ENCODE assay signal across 9 mouse cellular contexts in the genomic region with DNA sequence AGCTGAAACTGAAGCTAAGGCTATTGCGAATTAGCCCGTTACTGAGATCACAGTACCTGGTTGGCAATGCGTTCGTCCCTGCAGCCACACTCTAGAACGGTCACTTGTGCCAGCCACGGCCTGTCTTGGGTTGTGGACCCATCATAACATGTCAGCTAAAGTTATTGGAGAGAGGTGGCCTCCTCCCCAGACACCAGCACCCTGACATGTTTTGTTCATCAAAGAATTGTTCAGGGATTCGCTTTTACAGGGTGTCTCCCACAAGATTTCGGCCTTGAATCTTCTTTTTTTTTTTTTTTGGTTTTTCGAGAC. TPM values are rescaled to one million over a fixed set of nuclear protein-coding genes. Genes with fewer than 3 reads are reported as not detected.
DNase-seq lines count a peak whose midpoint lies in the region; ATAC-seq and TF ChIP-seq lines count a peak whose summit lies in the region.
"Had no signal": no experiment of that assay in that cellular context is flagged by ENCODE, and none has a peak within 500 bp of the region (broad histone marks: within the 10 kb centered on the region; RNA-seq: fewer than 3 reads in every experiment).

No protein-coding gene starts in this region.

- H3K4me2 ChIP-seq in lung, embryonic 14.5 days, result peak overlapping the region; percentile 81
- peak overlapping the region; percentile 74 for H3K4me2 ChIP-seq in embryonic facial prominence, embryonic 15.5 days (replicated peaks)
- H3K4me2 ChIP-seq in intestine, postnatal 0 days (replicated peaks; ENCODE audit: low read depth), result peak overlapping the region; percentile 80
- H3K4me2 ChIP-seq in neural tube, embryonic 14.5 days (ENCODE audit: low read depth, low read length), result peak overlapping the region; percentile 71

- H3K4me1 ChIP-seq in lung, embryonic 14.5 days (ENCODE audit: insufficient read depth), result peaks cover 4% of the 10 kb centered on the region; the same call in 1 of the 2 replicates
- H3K4me1 ChIP-seq in embryonic facial prominence, embryonic 15.5 days, result peaks cover 13% of the 10 kb centered on the region
- H3K4me1 ChIP-seq in intestine, postnatal 0 days (replicated peaks; ENCODE audit: control insufficient read depth, insufficient read depth, low read length), result peaks cover 4% of the 10 kb centered on the region; the same call in 1 of the 2 replicates
- H3K4me1 ChIP-seq in neural tube, embryonic 14.5 days (ENCODE audit: control insufficient read depth, insufficient read depth, low read length), result peaks cover 7% of the 10 kb centered on the region

- 0 out of 2 replicates have a peak, but pooled peaks have one; percentile 31 for ATAC-seq in lung, embryonic 14.5 days (ENCODE audit: insufficient read depth)
- 0 out of 2 replicates have a peak, but pooled peaks have one; percentile 29 for ATAC-seq in embryonic facial prominence, embryonic 15.5 days (ENCODE audit: insufficient number of reproducible peaks, low FRiP score, low TSS enrichment, low read depth)
- no peak for ATAC-seq in intestine, postnatal 0 days
- no peak for ATAC-seq in neural tube, embryonic 14.5 days (ENCODE audit: low read depth)

- no peaks in the 10 kb centered on the region for H3K9me3 ChIP-seq in lung, embryonic 14.5 days (ENCODE audit: low read depth, low read length)
- H3K9me3 ChIP-seq in embryonic facial prominence, embryonic 15.5 days (replicated peaks), result no peaks in the 10 kb centered on the region
- no peaks in the 10 kb centered on the region for H3K9me3 ChIP-seq in intestine, postnatal 0 days (ENCODE audit: control insufficient read depth)
- H3K9me3 ChIP-seq in neural tube, embryonic 14.5 days (ENCODE audit: control insufficient read depth, low read length), result no peaks in the 10 kb centered on the region

- no peak overlapping the region for H3K27ac ChIP-seq in lung, embryonic 14.5 days (ENCODE audit: low read depth)
- H3K27ac ChIP-seq in embryonic facial prominence, embryonic 15.5 days (replicated peaks), result no peak overlapping the region
- no peak overlapping the region for H3K27ac ChIP-seq in intestine, postnatal 0 days (ENCODE audit: low read depth, low read length)
- H3K27ac ChIP-seq in neural tube, embryonic 14.5 days (ENCODE audit: low read depth, low read length), result peak overlapping the region; percentile 71

- 65% methylated on average over 9 of the region's 9 CpGs for WGBS in lung, embryonic 14.5 days
- 64% methylated on average over 9 of the region's 9 CpGs for WGBS in embryonic facial prominence, embryonic 15.5 days
- 43% methylated on average over 9 of the region's 9 CpGs for whole genome bisulfite sequencing in intestine, postnatal 0 days
- WGBS in neural tube, embryonic 14.5 days, result 65% methylated on average over 9 of the region's 9 CpGs

- DNase-seq in lung, embryonic 14.5 days, result no peak
- no peak for DNase-seq in lung, postnatal 4 days
- DNase-seq in cerebellum, adult 9-10 months, result no peak
- DNase-seq in thymus, postnatal 10 days (ENCODE audit: low spot score in 2 of 2), result no peak
- no peak for DNase-seq in gastrocnemius, postnatal 10 days

- no peak for TF ChIP-seq CTCF in lung, embryonic 14.5 days (IDR thresholded peaks at IDR 0.05; ENCODE audit: low read depth)
- no peak for TF ChIP-seq CTCF in intestine, postnatal 0 days (IDR thresholded peaks at IDR 0.05; ENCODE audit: low read depth)

- H3K9ac ChIP-seq in lung, embryonic 14.5 days, result peak overlapping the region; percentile 71
- H3K9ac ChIP-seq in embryonic facial prominence, embryonic 15.5 days, result 0 out of 2 replicates have a peak overlapping the region, but pooled peaks have one; percentile 49
- no peak overlapping the region for H3K9ac ChIP-seq in intestine, postnatal 0 days (ENCODE audit: low read depth, low read length)
- 0 out of 2 replicates have a peak overlapping the region, but pooled peaks have one; percentile 12 for H3K9ac ChIP-seq in neural tube, embryonic 14.5 days (replicated peaks; ENCODE audit: low read depth, low read length)

- no peaks in the 10 kb centered on the region for H3K27me3 ChIP-seq in lung, embryonic 14.5 days (ENCODE audit: insufficient read depth, low read length)
- H3K27me3 ChIP-seq in embryonic facial prominence, embryonic 15.5 days, result peaks cover 9% of the 10 kb centered on the region
- H3K27me3 ChIP-seq in intestine, postnatal 0 days (replicated peaks; ENCODE audit: control insufficient read depth, insufficient read depth, low read length), result no peaks in the 10 kb centered on the region
- no peaks in the 10 kb centered on the region for H3K27me3 ChIP-seq in neural tube, embryonic 14.5 days (ENCODE audit: control insufficient read depth, insufficient read depth, low read length)

- H3K4me3 ChIP-seq in lung, embryonic 14.5 days (ENCODE audit: low read depth, low read length), result peak overlapping the region; percentile 70
- peak overlapping the region; percentile 73 for H3K4me3 ChIP-seq in embryonic facial prominence, embryonic 15.5 days (replicated peaks)
- H3K4me3 ChIP-seq in intestine, postnatal 0 days (ENCODE audit: low read depth, low read length), result peak overlapping the region; percentile 69
- peak overlapping the region; percentile 66 for H3K4me3 ChIP-seq in neural tube, embryonic 14.5 days (ENCODE audit: low read depth, low read length)

- peaks cover 27% of the 10 kb centered on the region for H3K36me3 ChIP-seq in lung, embryonic 14.5 days (ENCODE audit: insufficient read depth)
- H3K36me3 ChIP-seq in embryonic facial prominence, embryonic 15.5 days, result peaks cover 27% of the 10 kb centered on the region
- H3K36me3 ChIP-seq in intestine, postnatal 0 days (ENCODE audit: control insufficient read depth, insufficient read depth), result peaks cover 12% of the 10 kb centered on the region
- peaks cover 20% of the 10 kb centered on the region; the same call in 1 of the 2 replicates for H3K36me3 ChIP-seq in neural tube, embryonic 14.5 days (ENCODE audit: control insufficient read depth, insufficient read depth, low read length)

RNA-seq across cellular contexts. Expression of a gene that starts 0.3 kb away (rescaled TPM):
- 86.5 and 89.7 TPM in 2 replicates for polyA plus RNA-seq in lung, embryonic 14.5 days (2014; fragmentation: Nextera tagmentation; extraction: Ambion mirVana)
- polyA plus RNA-seq in embryonic facial prominence, embryonic 15.5 days (2015; fragmentation: Nextera tagmentation; extraction: Ambion mirVana), result 83.2 and 90.4 TPM in 2 replicates
- 76.2 and 78.4 TPM in 2 replicates for polyA plus RNA-seq in intestine, postnatal 0 days (2015; fragmentation: Nextera tagmentation; extraction: Ambion mirVana)
- 178 and 189 TPM in 2 replicates for polyA plus RNA-seq in neural tube, embryonic 14.5 days (2014; fragmentation: Nextera tagmentation; extraction: Ambion mirVana)
- total RNA-seq in gastrocnemius, postnatal 10 days (2021), result 10 to 100 TPM; 15.8 to 17.8 TPM

RNA-seq across cellular contexts. Expression of a gene that starts 10.8 kb away (rescaled TPM):
- polyA plus RNA-seq in lung, embryonic 14.5 days (2014; fragmentation: Nextera tagmentation; extraction: Ambion mirVana), result 32.8 and 36.3 TPM in 2 replicates
- 27.2 and 29.7 TPM in 2 replicates for polyA plus RNA-seq in embryonic facial prominence, embryonic 15.5 days (2015; fragmentation: Nextera tagmentation; extraction: Ambion mirVana)
- 10.7 and 12.5 TPM in 2 replicates for polyA plus RNA-seq in intestine, postnatal 0 days (2015; fragmentation: Nextera tagmentation; extraction: Ambion mirVana)
- polyA plus RNA-seq in neural tube, embryonic 14.5 days (2014; fragmentation: Nextera tagmentation; extraction: Ambion mirVana), result 32.2 and 35.6 TPM in 2 replicates
- 1 to 10 TPM; 7.7 to 8.7 TPM for total RNA-seq in gastrocnemius, postnatal 10 days (2021)

RNA-seq across cellular contexts. Expression of a gene that starts 39.2 kb away (rescaled TPM):
- polyA plus RNA-seq in lung, embryonic 14.5 days (2014; fragmentation: Nextera tagmentation; extraction: Ambion mirVana), result 42.0 and 44.7 TPM in 2 replicates
- polyA plus RNA-seq in embryonic facial prominence, embryonic 15.5 days (2015; fragmentation: Nextera tagmentation; extraction: Ambion mirVana), result 39.6 and 41.5 TPM in 2 replicates
- polyA plus RNA-seq in intestine, postnatal 0 days (2015; fragmentation: Nextera tagmentation; extraction: Ambion mirVana), result 41.2 and 46.7 TPM in 2 replicates
- polyA plus RNA-seq in neural tube, embryonic 14.5 days (2014; fragmentation: Nextera tagmentation; extraction: Ambion mirVana), result 68.8 and 70.0 TPM in 2 replicates
- 10 to 100 TPM; 21.6 TPM for total RNA-seq in gastrocnemius, postnatal 10 days (2021)

RNA-seq across cellular contexts. Expression of a gene that starts 45.7 kb away (rescaled TPM):
- polyA plus RNA-seq in lung, embryonic 14.5 days (2014; fragmentation: Nextera tagmentation; extraction: Ambion mirVana), result not detected in 2 replicates
- polyA plus RNA-seq in embryonic facial prominence, embryonic 15.5 days (2015; fragmentation: Nextera tagmentation; extraction: Ambion mirVana), result not detected in 2 replicates
- not detected in 2 replicates for polyA plus RNA-seq in intestine, postnatal 0 days (2015; fragmentation: Nextera tagmentation; extraction: Ambion mirVana)
- 3.0 and 4.0 TPM in 2 replicates for polyA plus RNA-seq in neural tube, embryonic 14.5 days (2014; fragmentation: Nextera tagmentation; extraction: Ambion mirVana)
- total RNA-seq in gastrocnemius, postnatal 10 days (2021), result not detected
- polyA plus RNA-seq: macrophage had no signal

RNA-seq across cellular contexts. Expression of a gene that starts 56.5 kb away (rescaled TPM):
- 0.20 TPM in 2 replicates for polyA plus RNA-seq in lung, embryonic 14.5 days (2014; fragmentation: Nextera tagmentation; extraction: Ambion mirVana)
- polyA plus RNA-seq in embryonic facial prominence, embryonic 15.5 days (2015; fragmentation: Nextera tagmentation; extraction: Ambion mirVana), result 0.89 and 0.96 TPM in 2 replicates
- not detected in 2 replicates for polyA plus RNA-seq in intestine, postnatal 0 days (2015; fragmentation: Nextera tagmentation; extraction: Ambion mirVana)
- polyA plus RNA-seq in neural tube, embryonic 14.5 days (2014; fragmentation: Nextera tagmentation; extraction: Ambion mirVana), result 4.0 and 4.3 TPM in 2 replicates
- total RNA-seq in gastrocnemius, postnatal 10 days (2021), result not detected
- polyA plus RNA-seq: macrophage had no signal

Comparison
In these comparisons a context has a peak if more than half of its experiments do, and no peak if none do; other contexts are left out.
1. ATAC-seq: peak in lung, embryonic 14.5 days (single experiment) and embryonic facial prominence, embryonic 15.5 days (single experiment); none in intestine, postnatal 0 days (single experiment) and neural tube, embryonic 14.5 days (single experiment).
2. Peak in every context shown above with its lines, with median percentiles within 50 percentile points of each other: H3K4me2 ChIP-seq and H3K4me3 ChIP-seq.